Mouse (Mus musculus) adrenal gland, adult 18-20 months (tissue): ENCODE measurements around the gene Grk5. TPM values are rescaled to one million over a fixed set of nuclear protein-coding genes. Genes with fewer than 3 reads are reported as not detected.

ENCODE experiments used
- DNase-seq, 2 experiments: peaks; one replicate each; pipeline ENCODE4 v3.0.0; 2021 to 2022; ENCODE audit warnings: low spot score in 2 of 2
- total RNA-seq, 2 experiments: library from RNA; stranded (reverse); gene quantifications; 1 replicate in 1 of 2; 2 replicates in 1 of 2; pipeline ENCODE4 v1.2.3; 2021

The Grk5 gene
- total RNA-seq, 2 experiments from 2014 or later = 23.3 to 47.1 TPM

DNA sequence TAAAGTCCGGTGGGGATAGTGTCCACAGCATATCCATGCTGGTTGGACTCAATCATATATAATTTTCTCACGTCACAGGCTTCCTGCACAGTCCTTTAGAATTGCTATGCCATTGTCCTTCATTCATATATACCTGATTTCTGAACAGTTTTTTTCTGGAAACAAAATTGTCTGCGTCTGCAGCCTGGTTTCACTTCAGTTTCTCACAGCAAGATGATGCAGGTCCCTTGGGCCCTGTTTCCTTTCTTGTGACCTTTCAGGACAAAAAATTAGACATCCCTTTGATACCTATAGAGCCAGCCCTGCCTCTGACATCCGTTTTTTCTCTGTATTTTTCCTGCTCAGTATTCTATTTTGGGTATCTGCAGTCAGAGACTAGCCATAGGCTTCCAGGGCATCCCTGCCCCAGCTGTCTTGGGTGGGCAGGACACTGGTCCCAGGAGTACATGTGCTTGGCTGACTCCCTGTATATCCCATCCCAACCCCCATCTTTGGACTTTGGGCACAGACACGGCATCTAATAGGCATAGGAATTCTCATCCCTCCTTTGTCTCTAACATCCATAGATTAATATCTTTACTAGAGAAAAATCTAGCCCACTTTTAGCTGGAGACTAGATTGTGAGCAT is 167.3 kb downstream of the Grk5 start:
- no peak for DNase-seq

GRCm38 (mm10) chr19:61057581-61057980 is 168.0 kb downstream of the Grk5 start:
- peak in 1 of 2 experiments; percentile 22 for DNase-seq

DNA sequence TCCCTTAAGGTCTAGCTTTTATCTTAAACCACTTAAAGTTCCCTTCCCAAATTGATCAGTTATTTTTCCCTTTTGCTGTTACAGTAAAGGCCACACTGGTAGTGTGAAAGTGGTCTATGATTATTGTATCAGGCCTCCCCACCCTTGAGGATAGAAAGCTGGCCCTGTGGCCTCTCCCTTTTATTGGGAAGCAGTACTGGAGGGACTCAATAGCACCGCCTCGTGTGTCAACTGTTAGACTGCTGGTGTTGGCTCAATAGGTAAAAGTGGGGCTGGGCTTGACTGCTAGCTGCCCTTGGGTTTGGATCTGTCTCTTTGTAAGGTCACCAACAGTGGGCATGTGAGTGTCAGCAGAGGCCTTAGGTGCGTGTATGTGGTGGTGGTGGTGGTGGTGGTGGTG is 174.8 kb downstream of the Grk5 start:
- DNase-seq = no peak

DNA sequence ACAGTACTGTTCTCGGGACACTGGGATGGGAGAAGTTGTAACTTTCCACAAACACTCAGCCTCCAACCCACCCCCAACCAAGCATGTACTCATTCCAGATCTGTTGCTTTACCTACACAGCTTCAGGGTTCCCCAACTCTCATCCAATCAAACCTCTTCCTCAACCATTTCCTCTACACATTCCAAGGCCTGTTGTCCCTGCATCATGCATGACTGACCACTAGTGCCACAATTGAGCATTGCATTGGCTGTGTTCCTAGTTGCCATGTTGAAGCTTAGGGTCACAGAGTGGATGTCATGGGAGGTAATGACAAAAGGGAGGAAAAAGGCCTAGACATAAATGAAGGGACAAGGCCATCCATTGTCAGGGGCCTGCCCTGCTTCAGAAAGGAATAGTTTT is 175.5 kb downstream of the Grk5 start:
- no peak for DNase-seq

DNA sequence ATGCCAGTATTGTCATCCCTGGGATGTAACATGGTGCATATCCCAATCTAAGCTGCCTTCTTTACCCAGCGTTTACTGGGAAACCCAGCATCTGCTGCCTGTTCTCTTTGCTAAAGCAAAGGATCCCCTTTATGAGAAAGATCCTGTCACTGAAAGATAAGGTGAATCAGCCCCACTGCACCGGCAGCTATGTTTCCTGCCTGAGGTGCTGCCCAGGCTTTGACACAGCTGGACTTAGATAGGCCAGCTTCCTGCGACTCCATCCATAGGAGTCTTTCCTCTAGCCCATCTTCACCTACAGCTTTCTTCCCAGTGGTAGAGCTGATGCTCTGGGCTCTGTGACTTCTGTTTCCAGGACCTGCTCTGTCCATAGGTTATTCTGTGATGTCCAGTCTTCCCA is 189.1 kb downstream of the Grk5 start:
- DNase-seq = no peak

- DNase-seq = no peak
Measured at GRCm38 (mm10) chr19:61080251-61080749, 190.8 kb downstream of the Grk5 start.

GRCm38 (mm10) chr19:61083006-61083405 is 193.5 kb downstream of the Grk5 start:
- no peak for DNase-seq

GRCm38 (mm10) chr19:61084149-61084940 is 194.8 kb downstream of the Grk5 start:
- DNase-seq = peak; percentile 92 to 93

DNA sequence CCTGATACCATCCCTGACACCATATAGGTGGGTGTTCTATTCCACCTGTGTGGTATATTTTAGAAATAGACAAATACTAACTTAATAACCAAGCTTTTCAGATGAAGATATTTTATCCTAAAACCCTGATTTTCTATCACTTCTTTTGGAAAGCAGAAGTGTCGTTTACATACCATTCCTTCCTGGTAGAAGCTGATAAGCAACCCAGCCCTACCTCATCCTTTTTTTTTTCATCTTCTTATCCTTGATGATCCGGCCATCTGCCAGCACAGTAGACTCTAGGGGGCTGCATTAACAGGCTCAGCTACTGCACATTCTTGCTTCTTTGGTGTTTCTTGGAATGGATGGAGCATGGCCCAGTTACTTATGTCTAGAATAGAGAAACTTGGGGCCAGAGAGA is 195.7 kb downstream of the Grk5 start:
- DNase-seq = no peak

DNA sequence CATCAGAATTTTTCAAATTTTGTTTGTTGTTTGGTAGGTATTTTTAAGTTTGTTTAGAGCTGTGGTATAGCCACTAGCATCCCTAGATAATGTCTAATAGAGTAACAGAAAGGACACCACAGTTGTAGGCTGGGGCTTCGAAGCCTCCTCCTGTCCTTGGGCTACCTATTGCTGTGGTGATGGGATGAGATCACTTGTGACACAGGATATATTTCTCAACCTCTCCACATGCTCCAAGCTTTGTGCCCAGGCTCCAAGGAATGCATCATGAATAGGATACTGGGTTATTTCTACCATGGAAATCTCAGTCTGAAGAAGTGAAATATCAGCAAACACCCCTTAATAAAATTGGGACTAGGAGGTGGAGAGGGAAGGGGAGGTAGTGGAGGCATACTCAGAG is 198.2 kb downstream of the Grk5 start:
- no peak for DNase-seq

DNA sequence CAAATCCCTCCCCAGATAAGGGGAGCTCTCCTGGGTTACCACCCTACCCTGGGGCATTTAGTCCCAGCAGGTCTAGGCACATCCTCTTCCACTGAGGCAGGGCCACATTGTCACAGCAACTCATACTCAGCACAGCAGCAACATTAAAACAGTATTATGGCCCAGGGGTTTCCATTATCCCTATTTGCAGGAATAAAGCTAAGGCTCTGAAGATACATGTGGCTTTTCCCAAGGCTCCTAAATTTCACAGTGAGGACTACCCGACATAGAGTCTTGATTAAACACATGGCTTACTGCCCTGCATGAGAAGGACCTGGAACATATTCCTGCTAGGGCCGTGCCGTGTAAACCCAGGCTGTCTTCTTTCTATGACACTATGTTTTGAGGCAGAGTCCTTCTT is 199.5 kb downstream of the Grk5 start:
- DNase-seq = no peak

- DNase-seq = no peak
Measured at GRCm38 (mm10) chr19:61090541-61090940, 201.0 kb downstream of the Grk5 start.

DNA sequence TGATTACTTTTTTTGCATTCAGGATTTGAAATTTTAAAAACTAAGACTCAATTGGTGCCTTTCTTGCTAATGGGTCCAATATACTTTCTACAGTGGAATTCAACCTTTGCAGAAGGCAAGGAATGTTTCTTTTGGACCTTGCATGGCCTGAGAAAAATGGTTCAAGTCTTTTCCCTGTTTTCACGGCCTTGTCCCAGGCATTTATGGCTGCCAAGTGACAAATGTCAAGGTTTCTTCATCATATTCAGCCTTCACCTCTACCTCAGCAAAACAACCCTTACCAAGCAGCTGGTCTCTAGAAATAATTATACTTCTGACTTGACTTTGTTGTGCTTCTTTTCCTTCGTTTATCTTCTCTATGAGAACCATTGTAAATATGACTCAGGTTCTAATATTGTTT is 207.2 kb downstream of the Grk5 start:
- DNase-seq = no peak

- no peak for DNase-seq
Measured at GRCm38 (mm10) chr19:61097764-61098163, 208.2 kb downstream of the Grk5 start.

GRCm38 (mm10) chr19:61110184-61110583 is 220.6 kb downstream of the Grk5 start:
- no peak for DNase-seq

- no peak for DNase-seq
Measured at GRCm38 (mm10) chr19:61131096-61131495, 241.5 kb downstream of the Grk5 start.

- no peak for DNase-seq
Measured at GRCm38 (mm10) chr19:61138655-61139054, 249.1 kb downstream of the Grk5 start.

GRCm38 (mm10) chr19:61140342-61141206 is 251.0 kb downstream of the Grk5 start, which contains the start of gene Zfp950:
TSS of gene Zfp950 (minus strand) at chr19:61140840.
- peak; percentile 63 to 64 for DNase-seq

DNA sequence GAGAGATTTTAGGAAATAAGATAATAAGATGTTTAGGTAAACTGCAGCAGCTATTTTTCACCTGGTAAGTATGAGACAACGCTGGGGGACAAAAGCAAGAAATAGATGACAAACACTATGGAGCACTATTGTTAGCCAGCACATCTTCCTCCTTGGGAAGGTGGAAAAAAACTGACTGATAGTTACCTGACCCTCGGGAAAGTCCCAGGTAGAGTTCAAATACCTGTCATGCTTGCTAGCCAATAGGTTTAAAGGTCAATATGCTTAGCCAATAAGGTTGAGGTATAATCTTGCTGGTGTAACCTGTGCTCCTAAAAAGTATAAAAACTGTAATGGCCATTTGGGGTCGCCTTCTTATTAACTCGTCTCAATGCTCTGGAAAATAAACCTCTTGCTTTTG is 251.8 kb downstream of the Grk5 start:
- DNase-seq = no peak
